Mouse (Mus musculus): ENCODE data around the gene Sspn. TPM values are rescaled to one million over a fixed set of nuclear protein-coding genes. Genes with fewer than 3 reads are reported as not detected.
A peak's percentile ranks its signal among the peaks of the same experiment; 100 is the strongest.

Sspn gene
- polyA plus RNA-seq, 1 experiment, result 6.2 TPM

DNA sequence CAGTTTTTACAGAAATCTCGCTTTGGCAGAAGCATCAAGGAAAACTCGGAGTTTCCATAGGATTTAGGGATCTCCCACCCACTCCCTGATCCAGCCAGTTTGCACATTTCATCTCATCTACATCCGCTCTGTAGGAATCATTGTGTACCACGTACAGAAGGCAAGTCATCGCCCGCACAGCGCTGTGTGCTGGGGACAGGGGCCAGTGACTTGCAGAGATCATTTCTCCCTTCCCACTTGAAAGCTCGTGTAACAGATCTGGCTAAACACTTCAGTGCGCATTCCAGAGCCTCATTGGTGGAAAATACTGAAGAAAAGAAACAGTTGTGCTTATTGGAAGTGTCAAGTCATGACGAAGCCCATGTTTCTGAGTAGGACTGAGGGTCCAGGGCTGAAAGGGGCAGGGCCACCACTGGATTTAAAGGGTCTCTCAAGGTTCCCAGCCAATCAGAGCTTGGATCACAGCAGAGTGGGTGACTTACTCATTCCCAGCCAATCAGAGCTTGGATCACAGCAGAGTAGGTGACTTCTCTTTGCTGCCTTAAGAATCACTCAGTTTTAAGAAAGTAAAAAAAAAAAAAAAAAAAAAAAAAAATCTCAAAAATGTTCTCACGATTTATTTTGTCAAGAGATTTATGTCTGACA lies 14.4 kb downstream of the Sspn start:
- Histone ChIP-seq H3K27ac (ENCODE audit: insufficient read depth, low read length) (no peak overlapping the region), H3K4me1 (ENCODE audit: control insufficient read depth, insufficient read depth, low read length) (no peaks in the 10 kb centered on the region), H3K4me3 (ENCODE audit: insufficient read depth, low read length) (peak overlapping the region; percentile 11; the same call in 1 of the 2 replicates)
- TF ChIP-seq POLR2A (IDR thresholded peaks at IDR 0.05; ENCODE audit: extremely low read depth, insufficient read depth, low read length) (no peak), CTCF (IDR thresholded peaks at IDR 0.05; ENCODE audit: extremely low read depth, insufficient read depth, low read length) (no peak)

GRCm38 (mm10) chr6:145949049-145949448 lies 17.6 kb downstream of the Sspn start:
- no peak overlapping the region for H3K27ac ChIP-seq (ENCODE audit: insufficient read depth, low read length)
- H3K4me3 ChIP-seq (ENCODE audit: insufficient read depth, low read length), result no peak overlapping the region
- H3K4me1 ChIP-seq (ENCODE audit: control insufficient read depth, insufficient read depth, low read length), result no peaks in the 10 kb centered on the region
- no peak for TF ChIP-seq POLR2A (IDR thresholded peaks at IDR 0.05; ENCODE audit: extremely low read depth, insufficient read depth, low read length)
- TF ChIP-seq CTCF (IDR thresholded peaks at IDR 0.05; ENCODE audit: extremely low read depth, insufficient read depth, low read length), result no peak

- TF ChIP-seq POLR2A (IDR thresholded peaks at IDR 0.05; ENCODE audit: extremely low read depth, insufficient read depth, low read length), result no peak
- TF ChIP-seq CTCF (IDR thresholded peaks at IDR 0.05; ENCODE audit: extremely low read depth, insufficient read depth, low read length), result no peak
- Histone ChIP-seq H3K27ac (ENCODE audit: insufficient read depth, low read length) (no peak overlapping the region), H3K4me3 (ENCODE audit: insufficient read depth, low read length) (no peak overlapping the region)
These were observed 19.2 kb downstream of the Sspn start for GRCm38 (mm10) chr6:145950626-145951025.

GRCm38 (mm10) chr6:145952594-145952993 lies 21.2 kb downstream of the Sspn start:
- no peak for TF ChIP-seq CTCF (IDR thresholded peaks at IDR 0.05; ENCODE audit: extremely low read depth, insufficient read depth, low read length)
- no peak for TF ChIP-seq POLR2A (IDR thresholded peaks at IDR 0.05; ENCODE audit: extremely low read depth, insufficient read depth, low read length)
- H3K4me1 ChIP-seq (ENCODE audit: control insufficient read depth, insufficient read depth, low read length), result no peaks in the 10 kb centered on the region
- H3K4me3 ChIP-seq (ENCODE audit: insufficient read depth, low read length), result no peak overlapping the region
- H3K27ac ChIP-seq (ENCODE audit: insufficient read depth, low read length), result no peak overlapping the region

More at GRCm38 (mm10) chr6:145950626-145951025, 19.2 kb downstream of the Sspn start:
- no peaks in the 10 kb centered on the region for H3K4me1 ChIP-seq (ENCODE audit: control insufficient read depth, insufficient read depth, low read length)

- H3K27ac ChIP-seq (ENCODE audit: insufficient read depth, low read length), result no peak overlapping the region
- TF ChIP-seq CTCF (IDR thresholded peaks at IDR 0.05; ENCODE audit: extremely low read depth, insufficient read depth, low read length) (no peak), POLR2A (IDR thresholded peaks at IDR 0.05; ENCODE audit: extremely low read depth, insufficient read depth, low read length) (no peak)
- no peak overlapping the region for H3K4me3 ChIP-seq (ENCODE audit: insufficient read depth, low read length)
- H3K4me1 ChIP-seq (ENCODE audit: control insufficient read depth, insufficient read depth, low read length), result no peaks in the 10 kb centered on the region
These were observed 21.9 kb downstream of the Sspn start for GRCm38 (mm10) chr6:145953121-145953896.

GRCm38 (mm10) chr6:145957427-145957965 lies 26.1 kb downstream of the Sspn start:
- TF ChIP-seq POLR2A (IDR thresholded peaks at IDR 0.05; ENCODE audit: extremely low read depth, insufficient read depth, low read length) (no peak), CTCF (IDR thresholded peaks at IDR 0.05; ENCODE audit: extremely low read depth, insufficient read depth, low read length) (no peak)
- no peaks in the 10 kb centered on the region for H3K4me1 ChIP-seq (ENCODE audit: control insufficient read depth, insufficient read depth, low read length)
- no peak overlapping the region for H3K27ac ChIP-seq (ENCODE audit: insufficient read depth, low read length)
- no peak overlapping the region for H3K4me3 ChIP-seq (ENCODE audit: insufficient read depth, low read length)

DNA sequence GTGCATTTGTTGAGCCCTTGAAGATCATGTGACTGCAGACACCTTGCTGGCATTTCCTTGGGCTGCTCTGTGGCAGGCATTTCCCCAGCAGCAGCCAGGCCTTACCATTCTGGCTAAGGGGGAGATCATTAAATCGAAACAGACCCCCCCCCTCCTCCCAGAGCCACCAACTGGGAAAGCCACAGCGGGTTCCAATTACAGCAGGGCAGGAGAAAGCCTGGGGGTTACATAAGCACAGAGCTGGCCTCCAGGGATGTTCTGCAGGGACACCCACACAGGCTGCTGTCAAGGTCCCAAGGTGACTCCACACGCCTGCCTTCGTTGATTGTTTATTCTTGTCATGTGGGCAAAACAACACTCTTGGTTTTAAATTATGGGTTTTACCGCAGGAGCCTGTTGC lies 26.6 kb downstream of the Sspn start:
- no peaks in the 10 kb centered on the region for H3K4me1 ChIP-seq (ENCODE audit: control insufficient read depth, insufficient read depth, low read length)
- TF ChIP-seq POLR2A (IDR thresholded peaks at IDR 0.05; ENCODE audit: extremely low read depth, insufficient read depth, low read length) (no peak), CTCF (IDR thresholded peaks at IDR 0.05; ENCODE audit: extremely low read depth, insufficient read depth, low read length) (no peak)
- no peak overlapping the region for H3K27ac ChIP-seq (ENCODE audit: insufficient read depth, low read length)
- H3K4me3 ChIP-seq (ENCODE audit: insufficient read depth, low read length), result no peak overlapping the region

DNA sequence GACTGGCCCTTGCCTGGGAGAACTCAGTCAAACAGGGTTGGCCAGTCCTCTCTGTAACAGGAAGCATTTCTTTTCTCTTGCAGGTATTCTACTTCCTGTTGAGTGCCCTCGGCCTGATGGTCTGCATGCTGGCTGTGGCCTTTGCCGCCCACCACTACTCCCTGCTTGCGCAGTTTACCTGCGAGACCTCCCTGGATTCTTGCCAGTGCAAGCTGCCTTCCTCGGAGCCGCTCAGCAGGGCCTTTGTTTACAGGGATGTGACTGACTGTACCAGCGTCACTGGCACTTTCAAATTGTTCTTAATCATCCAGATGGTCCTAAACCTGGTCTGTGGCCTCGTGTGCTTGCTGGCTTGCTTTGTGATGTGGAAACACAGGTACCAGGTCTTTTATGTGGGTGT lies 29.6 kb downstream of the Sspn start:
- H3K27ac ChIP-seq (ENCODE audit: insufficient read depth, low read length), result no peak overlapping the region
- H3K4me1 ChIP-seq (ENCODE audit: control insufficient read depth, insufficient read depth, low read length), result 0 out of 2 replicates have a peak, but pooled peaks cover 2% of the 10 kb centered on the region
- TF ChIP-seq POLR2A (IDR thresholded peaks at IDR 0.05; ENCODE audit: extremely low read depth, insufficient read depth, low read length) (no peak), CTCF (IDR thresholded peaks at IDR 0.05; ENCODE audit: extremely low read depth, insufficient read depth, low read length) (no peak)
- H3K4me3 ChIP-seq (ENCODE audit: insufficient read depth, low read length), result no peak overlapping the region

- H3K27ac ChIP-seq (ENCODE audit: insufficient read depth, low read length), result no peak overlapping the region
- no peak overlapping the region for H3K4me3 ChIP-seq (ENCODE audit: insufficient read depth, low read length)
- no peak for TF ChIP-seq CTCF (IDR thresholded peaks at IDR 0.05; ENCODE audit: extremely low read depth, insufficient read depth, low read length)
- TF ChIP-seq POLR2A (IDR thresholded peaks at IDR 0.05; ENCODE audit: extremely low read depth, insufficient read depth, low read length), result no peak
- peaks cover 7% of the 10 kb centered on the region; the same call in 1 of the 2 replicates for H3K4me1 ChIP-seq (ENCODE audit: control insufficient read depth, insufficient read depth, low read length)
These were observed 32.5 kb downstream of the Sspn start for GRCm38 (mm10) chr6:145963966-145964365.
